Mouse (Mus musculus) intestine, embryonic 15.5 days (tissue): ENCODE data around the gene Phf24. TPM values are rescaled to one million over a fixed set of nuclear protein-coding genes. Genes with fewer than 3 reads are reported as not detected.

Experiments
- ATAC-seq: fragments of 200-750 bp; cut with Nextera tagmentation; 2 replicates; pipeline ENCODE4 v1.8.0; 2017; ENCODE audit warnings: moderate TSS enrichment, moderate library complexity
- H3K27ac ChIP-seq: fragments of 300-500 bp; sonication (generic); 2 replicates; pipeline ENCODE4 v1.5.1; 2015; ENCODE audit warnings: mild to moderate bottlenecking, inconsistent platforms
- H3K27me3 ChIP-seq: fragments of 300-500 bp; sonication (generic); replicated peaks from 2 replicates; pipeline ENCODE4 v1.6.1; 2015; ENCODE audit warnings: inconsistent platforms
- H3K36me3 ChIP-seq: fragments of 300-500 bp; sonication (generic); 2 replicates; pipeline ENCODE4 v1.6.1; 2015; ENCODE audit warnings: inconsistent platforms
- H3K4me1 ChIP-seq: fragments of 300-500 bp; sonication (generic); replicated peaks from 2 replicates; pipeline ENCODE4 v1.6.1; 2015; ENCODE audit warnings: inconsistent platforms
- H3K4me2 ChIP-seq: fragments of 300-500 bp; sonication (generic); replicated peaks from 2 replicates; pipeline ENCODE4 v1.6.1; 2015; ENCODE audit warnings: mild to moderate bottlenecking, inconsistent platforms
- H3K4me3 ChIP-seq: fragments of 300-500 bp; sonication (generic); replicated peaks from 2 replicates; pipeline ENCODE4 v1.5.1; 2015; ENCODE audit warnings: inconsistent platforms
- H3K9ac ChIP-seq: fragments of 300-500 bp; sonication (generic); 2 replicates; pipeline ENCODE4 v1.6.1; 2015; ENCODE audit warnings: inconsistent platforms
- H3K9me3 ChIP-seq: fragments of 300-500 bp; sonication (generic); 2 replicates; pipeline ENCODE4 v1.6.1; 2016; ENCODE audit warnings: inconsistent platforms
- WGBS: fragments of 180-500 bp; shearing (Covaris S2); methylation state at CpG from one replicate; pipeline ENCODE4 v1.1.7; 2015; 5-methylcytosine and 5-hydroxymethylcytosine counted together
- polyA plus RNA-seq: library from polyadenylated mRNA; unstranded; fragments of >200 nt; fragmentation: Nextera tagmentation; extraction: Ambion mirVana; gene quantifications from 2 replicates; pipeline ENCODE4 v1.2.1, GENCODE M21; 2015

The Phf24 gene
- 0.82 and 1.6 TPM in 2 replicates for polyA plus RNA-seq

GRCm38 (mm10) chr4:42916617-42917401, at the start of gene Phf24:
Phf24 (plus strand) TSS chr4:42916660.
- ATAC-seq: peak; percentile 87
- Histone ChIP-seq H3K27me3 (peaks cover 41% of the 10 kb centered on the region), H3K36me3 (no peaks in the 10 kb centered on the region), H3K4me3 (peak within 1 kb of the TSS; percentile 63), H3K27ac (no peak within 1 kb of the TSS), H3K9ac (peak within 1 kb of the TSS; percentile 43), H3K4me2 (peak within 1 kb of the TSS; percentile 78), H3K4me1 (peaks cover 3% of the 10 kb centered on the region), H3K9me3 (no peaks in the 10 kb centered on the region)
- WGBS: under 1% methylated on average over 83 of the region's 90 CpGs

DNA sequence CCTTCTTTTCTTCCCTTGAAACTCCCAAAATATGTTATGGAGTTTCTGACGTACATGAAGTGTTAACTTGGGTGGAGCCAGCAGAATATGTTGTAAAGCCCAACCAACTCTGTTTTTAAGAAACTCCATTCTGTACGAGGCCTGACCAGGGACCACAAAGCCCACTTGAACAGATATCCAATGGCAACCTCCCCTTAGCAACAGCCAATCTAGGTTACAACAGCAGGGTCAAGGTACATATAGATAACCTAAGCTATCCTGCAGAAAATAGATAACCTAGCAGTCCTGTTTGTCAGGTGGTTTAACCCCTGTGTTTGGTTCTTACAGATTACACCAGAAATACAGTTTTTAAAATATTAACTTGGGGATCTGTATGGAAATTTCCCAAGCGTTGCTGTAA, 49.1 kb upstream of the Phf24 start:
- Histone ChIP-seq H3K27me3 (no peaks in the 10 kb centered on the region), H3K27ac (no peak overlapping the region), H3K9me3 (no peaks in the 10 kb centered on the region), H3K4me3 (no peak overlapping the region), H3K9ac (no peak overlapping the region), H3K36me3 (no peaks in the 10 kb centered on the region), H3K4me2 (no peak overlapping the region), H3K4me1 (no peaks in the 10 kb centered on the region)
- peak; percentile 89 for ATAC-seq
- WGBS: 37% methylated on average over 3 of the region's 3 CpGs

DNA sequence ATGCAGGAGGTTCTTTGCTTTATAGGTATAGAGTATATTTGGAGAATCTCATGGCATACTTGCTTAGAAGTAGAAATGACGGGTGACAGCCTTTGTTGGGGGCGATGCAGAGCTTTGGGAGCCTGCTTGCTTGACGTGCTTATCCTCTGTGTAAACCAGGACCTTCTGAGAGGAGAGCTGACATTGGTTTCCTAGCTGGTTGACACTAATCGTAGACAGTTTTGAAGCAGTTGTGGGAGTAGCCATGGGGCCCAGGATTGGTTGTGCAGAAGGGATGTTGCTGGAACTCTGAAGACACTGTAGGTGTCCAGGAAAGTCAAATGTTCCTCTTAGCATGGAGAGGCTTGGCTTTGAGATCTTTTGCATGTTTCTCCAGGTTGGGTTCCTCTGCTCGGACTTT, 48.3 kb upstream of the Phf24 start:
- Histone ChIP-seq H3K4me1 (no peaks in the 10 kb centered on the region), H3K9ac (no peak overlapping the region), H3K27ac (no peak overlapping the region), H3K36me3 (no peaks in the 10 kb centered on the region), H3K4me3 (no peak overlapping the region), H3K27me3 (no peaks in the 10 kb centered on the region), H3K9me3 (no peaks in the 10 kb centered on the region), H3K4me2 (no peak overlapping the region)
- 79% methylated on average over 5 of the region's 5 CpGs for WGBS
- ATAC-seq: no peak

DNA sequence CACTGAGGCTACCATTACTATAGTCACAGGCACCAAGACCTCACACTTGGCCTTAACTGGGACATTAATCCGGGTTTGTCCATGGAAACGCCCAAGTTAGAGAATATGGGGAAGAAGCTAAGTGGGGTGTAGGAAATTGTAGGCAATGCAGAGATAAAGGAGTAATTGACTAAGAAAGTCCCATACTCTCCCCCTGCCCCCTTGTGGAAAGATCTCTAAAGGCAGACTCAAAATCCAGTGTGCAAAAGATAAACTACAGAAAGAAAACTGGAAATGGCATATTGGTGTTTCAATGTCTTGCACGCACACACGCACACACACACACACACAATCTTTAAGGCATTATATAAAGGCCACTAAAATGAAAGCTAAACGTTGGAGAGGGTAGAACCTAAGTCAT, 45.7 kb upstream of the Phf24 start:
- no peak overlapping the region for H3K9ac ChIP-seq
- ATAC-seq: no peak

GRCm38 (mm10) chr4:42872151-42872550, 44.3 kb upstream of the Phf24 start:
- no peaks in the 10 kb centered on the region for H3K9me3 ChIP-seq
- no peaks in the 10 kb centered on the region for H3K27me3 ChIP-seq
- no peaks in the 10 kb centered on the region for H3K36me3 ChIP-seq
- H3K9ac ChIP-seq: no peak overlapping the region
- 94% methylated on average over 7 of the region's 7 CpGs for WGBS
- no peak overlapping the region for H3K4me3 ChIP-seq
- H3K27ac ChIP-seq: no peak overlapping the region
- H3K4me1 ChIP-seq: no peaks in the 10 kb centered on the region
- ATAC-seq: no peak
- no peak overlapping the region for H3K4me2 ChIP-seq

More for the DNA sequence above, 45.7 kb upstream of the Phf24 start:
- Histone ChIP-seq H3K4me1 (no peaks in the 10 kb centered on the region), H3K4me3 (no peak overlapping the region), H3K27ac (no peak overlapping the region), H3K4me2 (no peak overlapping the region), H3K36me3 (no peaks in the 10 kb centered on the region), H3K9me3 (no peaks in the 10 kb centered on the region), H3K27me3 (no peaks in the 10 kb centered on the region)
- 77% methylated on average over 5 of the region's 5 CpGs for WGBS

DNA sequence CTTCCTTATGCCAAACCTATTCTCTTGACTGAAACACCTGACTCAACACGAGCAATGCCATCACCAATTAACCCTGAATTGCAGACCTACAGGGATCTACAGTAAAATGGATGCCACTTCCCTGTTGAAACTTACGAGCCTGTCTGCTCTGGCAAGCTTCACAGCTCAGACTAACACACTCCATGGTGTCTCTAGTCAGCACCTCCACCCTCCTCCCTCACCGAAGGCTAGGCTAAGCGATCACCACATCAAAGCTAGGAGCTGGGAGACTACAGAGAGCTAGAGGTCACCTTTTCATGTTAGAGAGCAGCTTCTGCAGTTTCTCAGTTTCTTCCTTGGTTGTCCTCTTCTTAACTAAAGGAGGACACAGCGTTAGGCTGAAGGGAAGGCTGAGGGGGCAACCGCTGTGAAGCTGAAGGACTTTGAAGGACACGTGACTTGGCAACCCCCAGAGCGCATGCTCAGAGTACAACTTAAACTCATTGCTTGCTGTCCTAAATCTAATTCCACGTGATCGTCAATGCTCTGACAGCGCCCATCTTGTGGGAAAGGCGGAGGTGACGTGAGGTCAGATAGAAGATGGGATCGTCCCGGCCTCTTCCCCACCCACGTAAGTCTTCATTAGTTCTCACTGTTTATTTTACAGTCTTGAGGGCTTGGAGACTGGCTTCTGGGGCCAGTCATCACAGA, 43.6 kb upstream of the Phf24 start:
- Histone ChIP-seq H3K4me1 (no peaks in the 10 kb centered on the region), H3K36me3 (no peaks in the 10 kb centered on the region), H3K4me3 (no peak overlapping the region), H3K9me3 (no peaks in the 10 kb centered on the region), H3K27me3 (no peaks in the 10 kb centered on the region), H3K4me2 (no peak overlapping the region), H3K27ac (no peak overlapping the region), H3K9ac (no peak overlapping the region)
- 67% methylated on average over 16 of the region's 16 CpGs for WGBS
- ATAC-seq: no peak

DNA sequence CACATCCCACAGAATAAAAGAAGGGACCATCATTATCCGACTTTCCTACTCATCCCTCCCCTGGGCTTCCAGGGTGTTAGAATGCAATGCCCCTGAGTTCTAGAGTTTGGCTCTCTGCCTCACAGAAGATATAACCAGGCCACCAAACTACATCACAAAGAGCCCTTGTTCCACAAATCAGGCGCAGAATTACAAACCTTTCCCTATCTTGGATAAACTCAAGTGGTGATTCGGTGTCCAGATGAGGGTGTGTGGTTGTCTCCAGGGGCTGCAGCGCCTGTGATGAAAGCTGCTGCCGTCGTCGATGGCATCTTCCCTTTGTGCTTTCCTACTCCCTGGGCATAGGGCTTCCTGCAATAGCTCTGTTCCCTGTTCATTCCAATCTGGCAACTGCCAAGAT, 42.3 kb upstream of the Phf24 start, which contains the start of gene Fam205c:
Gene Fam205c (minus strand): TSS at position 101 of the 400 bp plus-strand sequence.
- Histone ChIP-seq H3K36me3 (no peaks in the 10 kb centered on the region), H3K27me3 (no peaks in the 10 kb centered on the region), H3K27ac (no peak within 1 kb of the TSS), H3K9me3 (no peaks in the 10 kb centered on the region), H3K4me1 (no peaks in the 10 kb centered on the region), H3K4me3 (no peak within 1 kb of the TSS), H3K9ac (no peak within 1 kb of the TSS), H3K4me2 (no peak within 1 kb of the TSS)
- WGBS: 83% methylated on average over 7 of the region's 7 CpGs
- no peak for ATAC-seq

DNA sequence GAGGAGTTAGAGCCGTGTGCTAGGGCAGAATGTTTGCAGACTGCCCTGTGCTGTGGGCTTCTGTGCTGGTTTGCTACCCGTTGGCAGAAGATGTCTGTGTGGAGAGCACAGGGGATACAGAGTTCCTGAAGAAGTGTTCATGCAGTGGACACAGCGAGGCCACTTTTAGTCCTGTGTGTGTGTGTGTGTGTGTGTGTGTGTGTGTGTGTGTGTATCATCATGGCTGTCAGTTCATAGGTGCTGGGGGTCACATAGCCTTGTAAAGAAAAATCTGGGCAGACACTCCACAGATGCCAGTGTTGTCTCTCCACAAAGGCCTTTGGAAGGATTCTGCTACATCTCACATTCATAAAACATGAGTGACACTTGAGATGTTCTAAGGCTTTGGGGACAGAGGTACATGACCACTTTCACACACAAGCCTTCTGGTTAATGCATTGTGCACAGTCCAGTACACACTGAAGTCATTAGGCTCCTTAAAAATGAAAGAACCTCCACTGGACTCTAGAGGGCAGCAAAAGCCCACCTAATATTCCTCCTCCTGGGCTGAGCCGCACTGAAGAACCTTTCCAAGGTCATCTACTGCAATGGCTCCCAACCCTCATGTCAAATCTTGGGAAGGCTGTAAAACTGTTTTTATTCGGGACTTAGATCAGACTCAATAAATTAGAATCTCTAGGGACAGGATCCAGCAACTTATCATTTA, 39.7 kb upstream of the Phf24 start:
- peak; percentile 79; the same call in 1 of the 2 replicates for ATAC-seq
- H3K4me2 ChIP-seq: no peak overlapping the region
- H3K27me3 ChIP-seq: no peaks in the 10 kb centered on the region
- H3K9me3 ChIP-seq: no peaks in the 10 kb centered on the region
- H3K4me3 ChIP-seq: no peak overlapping the region
- H3K27ac ChIP-seq: no peak overlapping the region
- H3K4me1 ChIP-seq: no peaks in the 10 kb centered on the region
- no peaks in the 10 kb centered on the region for H3K36me3 ChIP-seq
- H3K9ac ChIP-seq: no peak overlapping the region
- WGBS: 35% methylated on average over 5 of the region's 5 CpGs

GRCm38 (mm10) chr4:42877657-42878056, 38.8 kb upstream of the Phf24 start:
- ATAC-seq: no peak
- H3K36me3 ChIP-seq: no peaks in the 10 kb centered on the region
- H3K27ac ChIP-seq: no peak overlapping the region
- no peaks in the 10 kb centered on the region for H3K4me1 ChIP-seq
- no peaks in the 10 kb centered on the region for H3K9me3 ChIP-seq
- no peaks in the 10 kb centered on the region for H3K27me3 ChIP-seq
- H3K9ac ChIP-seq: no peak overlapping the region
- WGBS: 83% methylated on average over 2 of the region's 2 CpGs
- H3K4me3 ChIP-seq: no peak overlapping the region
- H3K4me2 ChIP-seq: no peak overlapping the region

- Histone ChIP-seq H3K4me1 (no peaks in the 10 kb centered on the region), H3K9me3 (no peaks in the 10 kb centered on the region), H3K4me2 (no peak overlapping the region), H3K36me3 (no peaks in the 10 kb centered on the region), H3K9ac (no peak overlapping the region), H3K27ac (no peak overlapping the region), H3K4me3 (no peak overlapping the region), H3K27me3 (no peaks in the 10 kb centered on the region)
- ATAC-seq: peak; percentile 63; the same call in 1 of the 2 replicates
- WGBS: 69% methylated on average over 16 of the region's 16 CpGs
Measured at GRCm38 (mm10) chr4:42879829-42880676, 36.4 kb upstream of the Phf24 start.

DNA sequence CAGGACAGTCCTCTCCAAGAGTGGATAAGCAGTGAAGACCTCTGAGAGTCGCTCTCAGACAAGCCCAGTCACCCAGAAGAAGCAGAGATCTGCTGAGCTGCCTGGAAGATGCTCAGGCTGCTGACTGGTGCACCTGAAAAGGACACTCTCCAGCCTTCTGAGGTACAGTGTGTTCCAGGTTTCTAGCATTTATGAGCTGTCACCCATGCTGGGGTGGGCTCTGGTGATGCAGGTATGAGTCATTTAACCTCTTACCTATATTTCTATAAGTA, 35.8 kb upstream of the Phf24 start:
- Histone ChIP-seq H3K9ac (no peak overlapping the region), H3K9me3 (no peaks in the 10 kb centered on the region), H3K27ac (no peak overlapping the region), H3K4me2 (no peak overlapping the region), H3K4me3 (no peak overlapping the region), H3K27me3 (no peaks in the 10 kb centered on the region), H3K4me1 (no peaks in the 10 kb centered on the region), H3K36me3 (no peaks in the 10 kb centered on the region)
- ATAC-seq: no peak
- 62% methylated on average over 1 of the region's 1 CpGs for WGBS

- Histone ChIP-seq H3K27me3 (no peaks in the 10 kb centered on the region), H3K9me3 (no peaks in the 10 kb centered on the region), H3K4me2 (no peak overlapping the region), H3K36me3 (no peaks in the 10 kb centered on the region), H3K4me3 (no peak overlapping the region), H3K27ac (no peak overlapping the region), H3K4me1 (no peaks in the 10 kb centered on the region), H3K9ac (no peak overlapping the region)
- 92% methylated on average over 6 of the region's 6 CpGs for WGBS
- no peak for ATAC-seq
Measured at GRCm38 (mm10) chr4:42886926-42887325, 29.5 kb upstream of the Phf24 start.
